Mouse (Mus musculus): ENCODE results near the gene Gnat1.

- TF ChIP-seq CTCF (IDR thresholded peaks at IDR 0.05; ENCODE audit: extremely low read depth, insufficient read depth, insufficient read length, insufficient replicate concordance): no peak
- no peak for TF ChIP-seq POLR2A (IDR thresholded peaks at IDR 0.05; ENCODE audit: low read depth, low read length)
These were observed 15.1 kb upstream of the Gnat1 start for GRCm38 (mm10) chr9:107694627-107695026.

Data from spleen, adult 2 months (tissue).